Mouse (Mus musculus) liver, embryonic 16.5 days (tissue): ENCODE measurements around the gene Lrrc58. TPM values are rescaled to one million over a fixed set of nuclear protein-coding genes. Genes with fewer than 3 reads are reported as not detected.

Experiments used
- ATAC-seq: fragments of 200-750 bp; cut with Nextera tagmentation; 2 replicates; pipeline ENCODE4 v1.8.0; 2017; ENCODE audit warnings: low read depth, mild to moderate bottlenecking, moderate number of reproducible peaks, moderate library complexity
- H3K27ac ChIP-seq: fragments of 300-500 bp; sonication (generic); 2 replicates; pipeline ENCODE4 v1.5.1; 2014; ENCODE audit warnings: mild to moderate bottlenecking, low read length
- H3K27me3 ChIP-seq: fragments of 300-500 bp; sonication (generic); 2 replicates; pipeline ENCODE4 v1.6.1; 2014; ENCODE audit warnings: low read depth, low read length, mixed read lengths; ENCODE audit not compliant: control insufficient read depth, insufficient read depth
- H3K36me3 ChIP-seq: fragments of 300-500 bp; sonication (generic); 2 replicates; pipeline ENCODE4 v1.6.1; 2014; ENCODE audit warnings: mild to moderate bottlenecking; ENCODE audit not compliant: control insufficient read depth, insufficient read depth
- H3K4me1 ChIP-seq: fragments of 300-500 bp; sonication (generic); 2 replicates; pipeline ENCODE4 v1.6.1; 2014; ENCODE audit warnings: low read depth, low read length, mixed read lengths; ENCODE audit not compliant: control insufficient read depth
- H3K4me2 ChIP-seq: fragments of 300-500 bp; sonication (generic); 2 replicates; pipeline ENCODE4 v1.6.1; 2014; ENCODE audit warnings: low read depth, low read length, mixed read lengths
- H3K4me3 ChIP-seq: fragments of 300-500 bp; sonication (generic); 2 replicates; pipeline ENCODE4 v1.5.1; 2014; ENCODE audit warnings: low read depth, mild to moderate bottlenecking, low read length
- H3K9ac ChIP-seq: fragments of 300-500 bp; sonication (generic); 2 replicates; pipeline ENCODE4 v1.6.1; 2014; ENCODE audit warnings: low read depth, low read length
- H3K9me3 ChIP-seq: fragments of 300-500 bp; sonication (generic); replicated peaks from 2 replicates; pipeline ENCODE4 v1.6.1; 2016; ENCODE audit warnings: low read length; ENCODE audit not compliant: control insufficient read depth
- WGBS: fragments of 180-500 bp; shearing (Covaris S2); extraction: QIAGEN DNeasy Blood & Tissue Kit; methylation state at CpG from one replicate; pipeline ENCODE4 v1.1.7; 2014; ENCODE audit not compliant: insufficient replicate concordance; 5-methylcytosine and 5-hydroxymethylcytosine counted together
- polyA plus RNA-seq: library from polyadenylated mRNA; unstranded; fragments of >200 nt; fragmentation: Nextera tagmentation; extraction: Ambion mirVana; gene quantifications from 2 replicates; pipeline ENCODE4 v1.2.1, GENCODE M21; 2015

The Lrrc58 gene
- polyA plus RNA-seq, 1 experiment from 2014 or later: 11.3 TPM

- Histone ChIP-seq H3K9ac (no peak overlapping the region), H3K4me1 (no peaks in the 10 kb centered on the region; the same call in 1 of the 2 replicates), H3K27me3 (no peaks in the 10 kb centered on the region), H3K4me2 (no peak overlapping the region), H3K36me3 (no peaks in the 10 kb centered on the region), H3K9me3 (no peaks in the 10 kb centered on the region), H3K4me3 (no peak overlapping the region), H3K27ac (no peak overlapping the region)
- WGBS: 34% methylated on average over 7 of the region's 7 CpGs
- ATAC-seq: no peak
Measured at GRCm38 (mm10) chr16:37845202-37845925, 22.8 kb upstream of the Lrrc58 start.

GRCm38 (mm10) chr16:37847081-37847480, 21.1 kb upstream of the Lrrc58 start:
- Histone ChIP-seq H3K27ac (no peak overlapping the region), H3K4me1 (no peaks in the 10 kb centered on the region; the same call in 1 of the 2 replicates), H3K9me3 (no peaks in the 10 kb centered on the region), H3K27me3 (no peaks in the 10 kb centered on the region), H3K9ac (no peak overlapping the region), H3K36me3 (no peaks in the 10 kb centered on the region), H3K4me3 (no peak overlapping the region), H3K4me2 (no peak overlapping the region)
- ATAC-seq: no peak
- WGBS: 43% methylated on average over 3 of the region's 3 CpGs

DNA sequence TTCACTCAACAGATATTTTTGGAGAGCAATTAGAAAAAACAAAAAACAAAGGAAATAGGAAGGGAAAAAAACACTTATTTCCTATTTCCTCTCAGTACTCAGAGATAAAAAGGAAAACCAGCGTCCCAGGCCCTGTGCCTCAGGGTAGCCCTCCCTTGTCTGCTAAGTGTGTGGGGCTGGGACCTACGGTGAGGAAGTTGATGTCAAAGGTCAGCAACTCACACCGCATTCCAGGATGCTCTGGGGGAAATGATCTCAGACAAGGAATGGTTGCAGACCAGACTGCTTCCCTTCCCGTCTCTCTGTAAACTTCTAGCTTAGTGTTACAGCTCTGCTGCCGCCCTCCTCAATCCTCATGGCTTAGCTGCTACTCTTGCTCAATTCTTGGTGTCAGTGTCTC, 16.8 kb upstream of the Lrrc58 start:
- Histone ChIP-seq H3K9me3 (no peaks in the 10 kb centered on the region), H3K9ac (no peak overlapping the region), H3K36me3 (no peaks in the 10 kb centered on the region), H3K4me3 (no peak overlapping the region), H3K27ac (no peak overlapping the region), H3K27me3 (no peaks in the 10 kb centered on the region), H3K4me2 (no peak overlapping the region), H3K4me1 (peaks cover under 1% of the 10 kb centered on the region; the same call in 1 of the 2 replicates)
- ATAC-seq: peak; percentile 51; the same call in 1 of the 2 replicates
- WGBS: 29% methylated on average over 5 of the region's 5 CpGs

DNA sequence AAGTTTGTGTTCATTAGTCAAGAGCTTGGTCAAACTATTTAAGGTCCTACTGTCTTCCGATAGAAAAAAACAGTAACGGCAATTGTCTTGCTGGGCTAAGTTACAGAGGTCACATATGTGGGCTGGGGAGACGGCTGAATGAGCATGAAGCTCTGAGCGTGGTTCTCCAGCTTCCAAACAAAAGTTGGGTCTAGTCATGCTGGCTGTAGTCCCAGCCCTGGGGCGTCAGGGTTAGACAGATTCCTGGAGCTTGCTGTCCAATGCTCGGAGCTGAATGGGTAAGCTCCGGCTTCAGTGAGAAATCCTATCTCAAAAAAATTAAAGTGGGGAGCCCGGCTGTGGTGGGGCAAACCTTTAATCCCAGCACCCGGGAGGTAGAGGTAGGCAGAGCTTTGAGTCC, 14.9 kb upstream of the Lrrc58 start:
- Histone ChIP-seq H3K27me3 (no peaks in the 10 kb centered on the region), H3K4me3 (no peak overlapping the region), H3K4me1 (peaks cover 3% of the 10 kb centered on the region; the same call in 1 of the 2 replicates), H3K36me3 (no peaks in the 10 kb centered on the region), H3K9ac (no peak overlapping the region), H3K4me2 (no peak overlapping the region), H3K27ac (no peak overlapping the region), H3K9me3 (no peaks in the 10 kb centered on the region)
- 59% methylated on average over 9 of the region's 9 CpGs for WGBS
- no peak for ATAC-seq

- 61% methylated on average over 14 of the region's 14 CpGs for WGBS
- H3K27me3 ChIP-seq: no peaks in the 10 kb centered on the region
- ATAC-seq: no peak
- H3K4me3 ChIP-seq: no peak overlapping the region
- H3K4me2 ChIP-seq: no peak overlapping the region
- H3K36me3 ChIP-seq: no peaks in the 10 kb centered on the region
- no peaks in the 10 kb centered on the region for H3K9me3 ChIP-seq
- H3K4me1 ChIP-seq: peaks cover 3% of the 10 kb centered on the region; the same call in 1 of the 2 replicates
- H3K9ac ChIP-seq: no peak overlapping the region
- H3K27ac ChIP-seq: no peak overlapping the region
Measured at GRCm38 (mm10) chr16:37854054-37854453, 14.1 kb upstream of the Lrrc58 start.

DNA sequence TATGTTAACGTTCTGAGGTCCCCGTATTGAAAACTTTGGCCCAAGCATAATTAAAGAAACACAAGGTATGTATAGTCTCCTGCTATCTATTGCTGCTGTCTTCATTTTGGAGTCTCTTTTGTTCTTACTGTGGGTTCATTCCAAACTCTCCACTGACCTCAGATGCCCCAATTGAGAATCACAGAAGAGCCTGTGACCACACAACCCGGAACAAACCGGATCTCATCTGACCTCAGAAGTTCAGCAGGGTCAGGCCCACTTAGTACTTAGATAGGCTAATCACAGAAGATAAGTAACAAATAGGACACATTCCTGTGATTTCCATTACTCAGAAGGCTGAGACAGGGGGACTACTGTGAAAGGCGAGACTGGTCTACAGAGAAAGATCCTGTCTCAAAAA, 13.6 kb upstream of the Lrrc58 start:
- Histone ChIP-seq H3K27me3 (no peaks in the 10 kb centered on the region), H3K27ac (no peak overlapping the region), H3K36me3 (no peaks in the 10 kb centered on the region), H3K4me3 (no peak overlapping the region), H3K9me3 (no peaks in the 10 kb centered on the region), H3K9ac (no peak overlapping the region), H3K4me2 (no peak overlapping the region), H3K4me1 (peaks cover 3% of the 10 kb centered on the region; the same call in 1 of the 2 replicates)
- 34% methylated on average over 5 of the region's 5 CpGs for WGBS
- ATAC-seq: no peak

DNA sequence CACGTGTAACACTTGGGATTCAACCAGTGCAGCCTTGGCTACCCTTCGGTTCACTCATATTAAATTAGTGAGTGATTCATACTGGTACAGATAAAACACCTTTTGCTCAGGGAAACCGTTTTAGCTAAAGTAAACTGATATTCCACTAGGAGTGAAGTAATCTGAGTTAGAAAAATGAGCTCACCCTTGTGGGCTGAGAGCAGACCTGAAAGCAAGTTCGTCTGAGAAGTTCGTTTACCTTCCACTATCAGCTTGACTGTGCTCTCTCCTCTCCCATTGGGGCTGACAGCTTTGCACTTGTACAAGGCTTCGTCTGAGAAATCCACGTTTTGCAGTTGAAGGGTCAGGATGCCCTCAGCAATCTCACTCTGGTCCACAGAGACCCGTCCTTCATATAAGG, 12.6 kb upstream of the Lrrc58 start:
- no peak overlapping the region for H3K9ac ChIP-seq
- H3K4me3 ChIP-seq: no peak overlapping the region
- peaks cover 3% of the 10 kb centered on the region; the same call in 1 of the 2 replicates for H3K4me1 ChIP-seq
- ATAC-seq: no peak
- no peaks in the 10 kb centered on the region for H3K27me3 ChIP-seq
- H3K9me3 ChIP-seq: no peaks in the 10 kb centered on the region
- H3K36me3 ChIP-seq: no peaks in the 10 kb centered on the region
- WGBS: 56% methylated on average over 8 of the region's 8 CpGs
- no peak overlapping the region for H3K4me2 ChIP-seq
- no peak overlapping the region for H3K27ac ChIP-seq

DNA sequence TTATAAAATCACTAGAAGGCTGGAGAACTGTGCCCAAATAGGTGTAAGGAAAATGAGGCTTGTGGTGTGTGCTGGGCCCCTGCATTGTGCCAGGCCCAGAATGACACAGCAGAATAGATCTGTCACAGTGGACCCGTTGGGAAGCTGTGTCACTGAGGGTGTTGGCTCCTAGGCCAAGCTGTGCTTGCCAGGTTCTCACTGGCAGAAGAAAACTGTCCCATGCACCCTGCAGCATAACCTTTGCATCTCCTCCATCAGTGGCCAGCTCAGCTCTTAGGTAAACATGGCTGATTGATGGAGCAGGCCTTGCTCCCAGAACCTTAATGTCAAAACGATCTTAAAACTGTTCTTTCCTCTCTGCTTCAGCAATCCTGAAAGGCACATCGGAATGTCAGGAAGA, 11.9 kb upstream of the Lrrc58 start:
- H3K27me3 ChIP-seq: no peaks in the 10 kb centered on the region
- peaks cover 3% of the 10 kb centered on the region; the same call in 1 of the 2 replicates for H3K4me1 ChIP-seq
- no peak overlapping the region for H3K9ac ChIP-seq
- no peak overlapping the region for H3K27ac ChIP-seq
- ATAC-seq: no peak
- H3K4me3 ChIP-seq: no peak overlapping the region
- no peak overlapping the region for H3K4me2 ChIP-seq
- H3K9me3 ChIP-seq: no peaks in the 10 kb centered on the region
- WGBS: 38% methylated on average over 3 of the region's 3 CpGs
- H3K36me3 ChIP-seq: no peaks in the 10 kb centered on the region

GRCm38 (mm10) chr16:37857495-37857894, 10.7 kb upstream of the Lrrc58 start:
- no peaks in the 10 kb centered on the region for H3K27me3 ChIP-seq
- H3K9me3 ChIP-seq: no peaks in the 10 kb centered on the region
- no peak overlapping the region for H3K9ac ChIP-seq
- 63% methylated on average over 8 of the region's 8 CpGs for WGBS
- ATAC-seq: no peak
- no peak overlapping the region for H3K4me3 ChIP-seq
- H3K36me3 ChIP-seq: no peaks in the 10 kb centered on the region
- H3K27ac ChIP-seq: no peak overlapping the region
- peaks cover 3% of the 10 kb centered on the region; the same call in 1 of the 2 replicates for H3K4me1 ChIP-seq
- no peak overlapping the region for H3K4me2 ChIP-seq
